Mouse (Mus musculus): ENCODE results near the gene Rnh1. TPM values are rescaled to one million over a fixed set of nuclear protein-coding genes. Genes with fewer than 3 reads are reported as not detected.

Gene Rnh1
- polyA plus RNA-seq, 1 experiment from 2014 or later: 124 TPM

DNA sequence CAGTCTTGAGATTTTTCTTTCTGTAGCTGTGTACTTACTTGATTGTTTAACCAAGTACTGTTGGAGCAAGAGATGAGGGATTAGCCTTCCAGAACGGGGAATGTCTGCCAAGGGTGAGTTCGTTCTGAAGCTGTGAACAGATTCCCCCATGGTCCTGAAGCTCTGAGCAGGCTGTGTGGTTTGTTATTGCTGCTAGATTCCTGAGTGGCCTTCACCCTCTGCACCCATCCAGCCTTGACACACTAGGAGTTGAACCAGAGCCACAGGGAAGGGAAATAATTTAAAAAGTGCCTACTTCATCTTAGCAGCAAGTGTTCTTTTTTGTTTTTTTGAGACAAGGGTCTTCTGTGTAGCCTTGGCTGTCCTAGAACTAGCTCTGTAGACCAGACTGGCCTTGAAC lies 28.8 kb downstream of the Rnh1 start:
- 67% methylated on average over 2 of the region's 2 CpGs for WGBS
- ATAC-seq (ENCODE audit: insufficient read depth) (no peak), DNase-seq (no peak)
- Histone ChIP-seq H3K9me3 (ENCODE audit: low read depth, low read length) (no peaks in the 10 kb centered on the region), H3K27ac (ENCODE audit: low read depth) (no peak overlapping the region), H3K27me3 (ENCODE audit: insufficient read depth, low read length) (no peaks in the 10 kb centered on the region), H3K4me2 (no peak overlapping the region), H3K4me3 (ENCODE audit: low read depth, low read length) (no peak overlapping the region), H3K4me1 (ENCODE audit: insufficient read depth) (no peaks in the 10 kb centered on the region), H3K9ac (no peak overlapping the region), H3K36me3 (ENCODE audit: insufficient read depth) (peaks cover 52% of the 10 kb centered on the region)
- no peak for TF ChIP-seq CTCF (IDR thresholded peaks at IDR 0.05; ENCODE audit: low read depth)

- DNase-seq (peak; percentile 26), ATAC-seq (ENCODE audit: insufficient read depth) (no peak)
- H3K9ac ChIP-seq: no peak overlapping the region; the same call in 1 of the 2 replicates
- no peaks in the 10 kb centered on the region for H3K4me1 ChIP-seq (ENCODE audit: insufficient read depth)
- WGBS: 50% methylated on average over 5 of the region's 5 CpGs
- no peak overlapping the region for H3K27ac ChIP-seq (ENCODE audit: low read depth)
- H3K36me3 ChIP-seq (ENCODE audit: insufficient read depth): peaks cover 56% of the 10 kb centered on the region
- H3K9me3 ChIP-seq (ENCODE audit: low read depth, low read length): no peaks in the 10 kb centered on the region
- H3K4me2 ChIP-seq: no peak overlapping the region
- TF ChIP-seq CTCF (IDR thresholded peaks at IDR 0.05; ENCODE audit: low read depth): peak; percentile 63
- no peak overlapping the region for H3K4me3 ChIP-seq (ENCODE audit: low read depth, low read length)
- no peaks in the 10 kb centered on the region for H3K27me3 ChIP-seq (ENCODE audit: insufficient read depth, low read length)
These were observed 29.5 kb downstream of the Rnh1 start for GRCm38 (mm10) chr7:141143112-141143511.

DNA sequence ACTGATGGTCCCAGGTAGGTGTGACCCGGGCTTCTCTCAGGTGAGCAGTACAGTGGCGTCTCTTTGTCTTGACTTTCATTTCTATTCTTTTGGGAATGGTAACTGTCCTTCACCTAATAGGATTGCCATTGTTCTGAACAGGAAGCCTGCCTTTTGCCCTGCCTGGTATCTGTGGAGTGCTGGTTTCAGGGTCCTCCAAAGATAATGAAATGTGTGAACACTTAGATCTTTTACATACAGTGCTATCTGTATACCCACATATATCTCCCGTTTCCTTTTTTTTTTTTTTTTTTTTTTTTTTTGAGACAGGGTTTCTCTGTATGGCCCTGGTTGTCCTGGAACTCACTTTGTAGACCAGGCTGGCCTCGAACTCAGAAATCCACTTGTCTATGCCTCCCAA lies 31.3 kb downstream of the Rnh1 start:
- H3K36me3 ChIP-seq (ENCODE audit: insufficient read depth): peaks cover 66% of the 10 kb centered on the region

GRCm38 (mm10) chr7:141131904-141132755 lies 40.5 kb downstream of the Rnh1 start:
- Histone ChIP-seq H3K4me3 (ENCODE audit: low read depth, low read length) (peak overlapping the region; percentile 91), H3K9me3 (ENCODE audit: low read depth, low read length) (no peaks in the 10 kb centered on the region), H3K4me1 (ENCODE audit: insufficient read depth) (peaks cover 7% of the 10 kb centered on the region; the same call in 1 of the 2 replicates), H3K27ac (ENCODE audit: low read depth) (peak overlapping the region; percentile 61; the same call in 1 of the 2 replicates), H3K27me3 (ENCODE audit: insufficient read depth, low read length) (no peaks in the 10 kb centered on the region), H3K36me3 (ENCODE audit: insufficient read depth) (peaks cover 25% of the 10 kb centered on the region), H3K9ac (peak overlapping the region; percentile 87), H3K4me2 (peak overlapping the region; percentile 81)
- WGBS: 55% methylated on average over 12 of the region's 12 CpGs
- DNase-seq (no peak), ATAC-seq (ENCODE audit: insufficient read depth) (no peak; the same call in 1 of the 2 replicates)
- TF ChIP-seq CTCF (IDR thresholded peaks at IDR 0.05; ENCODE audit: low read depth): no peak

More for the DNA sequence above, 31.3 kb downstream of the Rnh1 start:
- H3K27ac ChIP-seq (ENCODE audit: low read depth): no peak overlapping the region
- 87% methylated on average over 4 of the region's 4 CpGs for WGBS
- no peak overlapping the region for H3K4me2 ChIP-seq
- no peak overlapping the region for H3K9ac ChIP-seq
- H3K4me1 ChIP-seq (ENCODE audit: insufficient read depth): no peaks in the 10 kb centered on the region
- H3K4me3 ChIP-seq (ENCODE audit: low read depth, low read length): no peak overlapping the region
- no peak for TF ChIP-seq CTCF (IDR thresholded peaks at IDR 0.05; ENCODE audit: low read depth)
- H3K9me3 ChIP-seq (ENCODE audit: low read depth, low read length): no peaks in the 10 kb centered on the region
- DNase-seq (no peak), ATAC-seq (ENCODE audit: insufficient read depth) (no peak)
- H3K27me3 ChIP-seq (ENCODE audit: insufficient read depth, low read length): no peaks in the 10 kb centered on the region

DNA sequence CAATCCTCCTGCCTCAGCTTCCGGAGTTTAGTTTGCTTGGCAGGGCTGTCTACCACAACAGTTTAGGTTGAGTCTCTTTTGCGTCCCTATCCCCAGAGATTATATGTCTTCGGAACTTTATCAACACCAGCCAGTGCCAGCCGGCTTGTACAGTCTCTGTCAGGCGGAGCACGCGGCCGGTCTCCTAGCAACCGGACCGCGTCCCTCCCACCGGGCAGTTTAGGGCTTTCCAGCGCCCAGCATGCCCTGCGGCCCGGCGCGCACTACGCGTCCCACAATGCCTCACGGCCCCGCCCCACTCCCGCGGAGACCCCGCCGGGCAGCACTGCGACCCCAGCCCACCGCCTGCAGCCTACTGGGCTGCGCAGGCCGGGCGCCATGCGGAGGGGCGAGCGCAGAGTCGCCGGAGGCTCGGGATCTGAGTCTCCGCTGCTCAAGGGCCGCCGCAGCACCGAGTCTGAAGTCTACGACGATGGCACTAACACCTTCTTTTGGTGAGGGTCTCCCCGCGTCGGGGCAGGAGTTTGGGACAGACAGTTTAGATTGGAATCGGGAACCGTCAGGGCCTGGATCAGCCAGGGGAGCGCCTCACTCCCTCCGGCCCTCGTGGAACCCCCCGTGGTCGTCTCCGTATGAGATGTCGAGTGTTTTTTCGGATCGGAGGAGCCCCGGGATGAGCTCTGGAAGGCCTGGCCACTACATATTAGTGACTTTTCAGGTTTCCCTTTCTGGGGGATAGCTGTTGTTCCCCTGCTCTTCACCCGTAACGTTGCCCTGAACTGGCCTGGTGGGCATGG lies 41.4 kb downstream of the Rnh1 start:
- peak overlapping the region; percentile 91 for H3K4me3 ChIP-seq (ENCODE audit: low read depth, low read length)
- ATAC-seq (ENCODE audit: insufficient read depth): peak; percentile 99
- H3K4me1 ChIP-seq (ENCODE audit: insufficient read depth): peaks cover 7% of the 10 kb centered on the region; the same call in 1 of the 2 replicates
- peaks cover 16% of the 10 kb centered on the region; the same call in 1 of the 2 replicates for H3K36me3 ChIP-seq (ENCODE audit: insufficient read depth)
- H3K27me3 ChIP-seq (ENCODE audit: insufficient read depth, low read length): no peaks in the 10 kb centered on the region
- H3K9ac ChIP-seq: peak overlapping the region; percentile 87
- WGBS: under 1% methylated on average over 57 of the region's 59 CpGs
- no peak for TF ChIP-seq CTCF (IDR thresholded peaks at IDR 0.05; ENCODE audit: low read depth)
- peak overlapping the region; percentile 81 for H3K4me2 ChIP-seq
- H3K27ac ChIP-seq (ENCODE audit: low read depth): peak overlapping the region; percentile 61; the same call in 1 of the 2 replicates
- peak; percentile 97 for DNase-seq
- no peaks in the 10 kb centered on the region for H3K9me3 ChIP-seq (ENCODE audit: low read depth, low read length)

DNA sequence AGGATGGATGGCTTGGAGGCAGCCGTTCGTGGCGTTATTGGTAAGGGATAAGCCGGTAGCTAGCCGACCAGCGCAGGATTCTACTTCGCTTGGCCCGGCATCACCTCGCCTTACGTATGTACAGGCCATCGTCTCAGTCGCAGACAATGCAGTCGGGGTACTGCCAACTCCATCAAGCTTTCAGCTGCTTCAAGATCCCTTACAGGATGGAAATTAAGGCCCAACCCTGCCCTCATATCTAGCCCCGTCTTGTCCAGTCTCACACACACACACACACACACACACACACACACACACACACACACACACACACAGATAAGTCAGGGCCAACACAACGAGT lies 49.2 kb downstream of the Rnh1 start:
- Histone ChIP-seq H3K4me2 (peak overlapping the region; percentile 76), H3K4me1 (ENCODE audit: insufficient read depth) (peaks cover 2% of the 10 kb centered on the region; the same call in 1 of the 2 replicates), H3K4me3 (ENCODE audit: low read depth, low read length) (peak overlapping the region; percentile 56), H3K27ac (ENCODE audit: low read depth) (peak overlapping the region; percentile 83), H3K27me3 (ENCODE audit: insufficient read depth, low read length) (no peaks in the 10 kb centered on the region), H3K9ac (peak overlapping the region; percentile 65), H3K36me3 (ENCODE audit: insufficient read depth) (no peaks in the 10 kb centered on the region), H3K9me3 (ENCODE audit: low read depth, low read length) (no peaks in the 10 kb centered on the region)
- DNase-seq (no peak), ATAC-seq (ENCODE audit: insufficient read depth) (peak; percentile 50)
- TF ChIP-seq CTCF (IDR thresholded peaks at IDR 0.05; ENCODE audit: low read depth): no peak
- WGBS: under 1% methylated on average over 15 of the region's 15 CpGs
